Mouse (Mus musculus): ENCODE measurements around the gene Gm5891. TPM values are rescaled to one million over a fixed set of nuclear protein-coding genes. Genes with fewer than 3 reads are reported as not detected.
"Not testable (repeated sequence)": the region's sequence is repeated elsewhere in the genome, so short reads cannot be mapped to it uniquely, and the experiment has no call there.

The Gm5891 gene
- not detected in 2 replicates for polyA plus RNA-seq (2014; fragmentation: Nextera tagmentation; extraction: Ambion mirVana)

DNA sequence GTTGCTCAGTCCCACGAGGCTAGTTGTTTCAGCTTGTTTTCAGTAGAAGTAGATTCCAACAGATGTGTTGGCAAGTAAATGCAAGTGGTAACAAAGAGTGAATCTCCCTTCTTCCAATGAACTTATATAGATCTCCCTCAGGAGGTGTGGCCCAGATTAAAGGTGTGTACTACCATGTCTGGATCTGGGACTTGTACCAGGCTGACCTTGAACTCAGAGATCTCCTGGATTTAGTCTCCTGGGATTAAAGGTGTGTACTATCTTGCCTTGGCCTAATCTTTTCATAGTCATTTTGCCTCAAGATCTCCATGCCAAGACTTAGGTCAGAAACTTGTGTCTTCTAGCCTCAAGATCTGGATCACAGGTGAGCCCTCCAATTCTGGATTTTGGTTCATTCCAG is at the start of gene Gm5891:
Gene Gm5891, minus strand, starts transcription at position 101 of the 400 bp plus-strand sequence.
- not testable (repeated sequence) for H3K27me3 ChIP-seq (ENCODE audit: control insufficient read depth, insufficient read depth, low read length); H3K36me3 ChIP-seq (ENCODE audit: control insufficient read depth, insufficient read depth, low read length); DNase-seq (ENCODE audit: low spot score, missing footprints); H3K9ac ChIP-seq (ENCODE audit: low read length); H3K4me2 ChIP-seq; H3K4me3 ChIP-seq (ENCODE audit: low read depth, low read length); H3K27ac ChIP-seq (ENCODE audit: low read depth, low read length); H3K4me1 ChIP-seq (ENCODE audit: control insufficient read depth, insufficient read depth, low read length); ATAC-seq (ENCODE audit: low FRiP score); H3K9me3 ChIP-seq (ENCODE audit: control insufficient read depth, low read length)
- WGBS, result no CpG with 5 or more reads among the region's 1 CpGs

Other genes with a start within 250 kb of the Gm5891 start
- not detected in 2 replicates for gene Gm4175, start 159.8 kb downstream of the Gm5891 start, polyA plus RNA-seq (2014; fragmentation: Nextera tagmentation; extraction: Ambion mirVana)
- not detected in 2 replicates for gene Gm4177, start 124.6 kb downstream of the Gm5891 start, polyA plus RNA-seq (2014; fragmentation: Nextera tagmentation; extraction: Ambion mirVana)
- not detected in 2 replicates for gene Vmn1r135, start 88.9 kb downstream of the Gm5891 start, polyA plus RNA-seq (2014; fragmentation: Nextera tagmentation; extraction: Ambion mirVana)
- gene Gm5725, start 77.0 kb downstream of the Gm5891 start, polyA plus RNA-seq (2014; fragmentation: Nextera tagmentation; extraction: Ambion mirVana), result not detected in 2 replicates
- gene Vmn1r137, start 73.3 kb upstream of the Gm5891 start, polyA plus RNA-seq (2014; fragmentation: Nextera tagmentation; extraction: Ambion mirVana), result not detected in 2 replicates
- gene Vmn1r138, start 107.6 kb upstream of the Gm5891 start, polyA plus RNA-seq (2014; fragmentation: Nextera tagmentation; extraction: Ambion mirVana), result not detected in 2 replicates
- gene Gm6176, start 135.0 kb upstream of the Gm5891 start, polyA plus RNA-seq (2014; fragmentation: Nextera tagmentation; extraction: Ambion mirVana), result not detected in 2 replicates
- not detected in 2 replicates for gene Vmn1r139, start 147.8 kb upstream of the Gm5891 start, polyA plus RNA-seq (2014; fragmentation: Nextera tagmentation; extraction: Ambion mirVana)
- not detected in 2 replicates for gene Gm16451, start 197.0 kb upstream of the Gm5891 start, polyA plus RNA-seq (2014; fragmentation: Nextera tagmentation; extraction: Ambion mirVana)
- not detected in 2 replicates for gene Gm10666, start 213.4 kb upstream of the Gm5891 start, polyA plus RNA-seq (2014; fragmentation: Nextera tagmentation; extraction: Ambion mirVana)
- gene Vmn1r142, start 242.7 kb upstream of the Gm5891 start, polyA plus RNA-seq (2014; fragmentation: Nextera tagmentation; extraction: Ambion mirVana), result not detected in 2 replicates